Mouse (Mus musculus) lung, postnatal 0 days (tissue): ENCODE results near the gene Cnga1.

Source experiments
- CTCF ChIP-seq: IDR thresholded peaks from 2 replicates; pipeline ENCODE4 v1.5.1; 2016; ENCODE audit warnings: antibody characterized with exemption, mild to moderate bottlenecking
- EP300 ChIP-seq: IDR thresholded peaks from 2 replicates; pipeline ENCODE4 v1.6.1; 2016; ENCODE audit warnings: antibody characterized with exemption, mild to moderate bottlenecking, control low read depth

GRCm38 (mm10) chr5:72689556-72689955 lies 45.5 kb upstream of the Cnga1 start:
- TF ChIP-seq CTCF = no peak
- TF ChIP-seq EP300 = no peak
